Mouse (Mus musculus) stomach, embryonic 16.5 days (tissue): ENCODE data around the gene Myo16. TPM values are rescaled to one million over a fixed set of nuclear protein-coding genes. Genes with fewer than 3 reads are reported as not detected.

Experiments
- ATAC-seq: fragments of 200-750 bp; cut with Nextera tagmentation; 2 replicates; pipeline ENCODE4 v1.8.0; 2017; ENCODE audit warnings: moderate number of reproducible peaks, moderate TSS enrichment; ENCODE audit not compliant: insufficient read depth, low FRiP score
- H3K27ac ChIP-seq: fragments of 300-500 bp; sonication (generic); 2 replicates; pipeline ENCODE4 v1.5.1; 2014; ENCODE audit warnings: low read length
- H3K27me3 ChIP-seq: fragments of 300-500 bp; sonication (generic); 2 replicates; pipeline ENCODE4 v1.6.1; 2014; ENCODE audit warnings: low read length, control low read depth, mixed read lengths; ENCODE audit not compliant: control insufficient read depth, insufficient read depth
- H3K36me3 ChIP-seq: fragments of 300-500 bp; sonication (generic); 2 replicates; pipeline ENCODE4 v1.6.1; 2014; ENCODE audit warnings: low read length; ENCODE audit not compliant: control insufficient read depth, insufficient read depth
- H3K4me1 ChIP-seq: fragments of 300-500 bp; sonication (generic); 2 replicates; pipeline ENCODE4 v1.6.1; 2014; ENCODE audit warnings: low read length, control low read depth, mixed read lengths; ENCODE audit not compliant: control insufficient read depth, insufficient read depth
- H3K4me2 ChIP-seq: fragments of 300-500 bp; sonication (generic); 2 replicates; pipeline ENCODE4 v1.6.1; 2014; ENCODE audit warnings: low read depth, low read length, mixed read lengths
- H3K4me3 ChIP-seq: fragments of 300-500 bp; sonication (generic); replicated peaks from 2 replicates; pipeline ENCODE4 v1.5.1; 2014; ENCODE audit warnings: mild to moderate bottlenecking, low read length
- H3K9ac ChIP-seq: fragments of 300-500 bp; sonication (generic); 2 replicates; pipeline ENCODE4 v1.6.1; 2014; ENCODE audit warnings: low read length
- H3K9me3 ChIP-seq: fragments of 300-500 bp; sonication (generic); replicated peaks from 2 replicates; pipeline ENCODE4 v1.6.1; 2016; ENCODE audit warnings: low read length, control low read depth; ENCODE audit not compliant: control insufficient read depth
- WGBS: fragments of 180-500 bp; shearing (Covaris S2); extraction: QIAGEN DNeasy Blood & Tissue Kit; methylation state at CpG from one replicate; pipeline ENCODE4 v1.1.7; 2014; 5-methylcytosine and 5-hydroxymethylcytosine counted together
- polyA plus RNA-seq: library from polyadenylated mRNA; unstranded; fragments of >200 nt; fragmentation: Nextera tagmentation; extraction: Ambion mirVana; gene quantifications from 2 replicates; pipeline ENCODE4 v1.2.1, GENCODE M21; 2015

Gene Myo16
- polyA plus RNA-seq, 1 experiment from 2014 or later = 3.1 TPM

DNA sequence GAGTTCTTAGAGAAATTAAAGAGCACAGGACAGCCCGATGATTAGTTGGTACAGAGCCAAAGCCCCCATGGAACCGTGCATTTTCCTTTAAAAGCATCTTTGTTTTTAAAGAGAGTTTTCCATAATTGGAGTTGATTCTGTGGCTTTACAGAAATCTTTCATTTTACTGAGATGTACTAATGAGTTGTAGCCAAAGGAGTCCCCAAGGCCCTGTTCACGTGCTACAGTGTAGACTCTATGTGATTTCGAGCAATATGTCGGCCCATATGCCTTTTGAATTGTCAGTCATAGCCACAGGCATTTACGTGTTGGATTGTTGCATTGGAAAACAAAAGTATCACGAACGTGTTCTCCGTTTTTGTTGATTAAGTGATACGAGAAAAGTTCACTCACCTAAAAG lies 325.3 kb downstream of the Myo16 start:
- ATAC-seq = no peak
- H3K4me3 ChIP-seq = no peak overlapping the region
- no peaks in the 10 kb centered on the region for H3K27me3 ChIP-seq
- H3K9me3 ChIP-seq = no peaks in the 10 kb centered on the region
- no peak overlapping the region for H3K27ac ChIP-seq
- H3K4me1 ChIP-seq = no peaks in the 10 kb centered on the region
- no peak overlapping the region for H3K4me2 ChIP-seq
- WGBS = 83% methylated on average over 10 of the region's 10 CpGs
- no peaks in the 10 kb centered on the region for H3K36me3 ChIP-seq
- no peak overlapping the region for H3K9ac ChIP-seq

DNA sequence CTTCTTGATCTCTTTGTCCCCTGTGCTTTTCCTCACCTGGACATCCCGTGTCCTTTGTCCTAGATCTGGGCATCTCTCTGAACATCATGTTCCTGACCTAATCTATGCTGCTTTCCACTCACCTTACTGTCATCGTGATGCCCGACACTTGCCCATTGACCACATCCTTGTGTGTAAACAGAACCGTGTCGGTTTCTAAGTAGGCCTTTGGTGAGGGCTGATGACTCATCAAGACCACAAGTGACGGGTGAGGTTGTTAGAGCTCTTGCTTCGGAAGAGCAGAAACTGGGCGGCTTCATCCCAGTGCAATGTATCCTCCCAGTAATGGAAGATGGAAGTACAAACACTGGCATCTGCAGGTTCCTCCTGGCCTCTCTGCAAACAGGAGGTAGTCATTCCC lies 327.1 kb downstream of the Myo16 start:
- H3K4me3 ChIP-seq = no peak overlapping the region
- H3K27me3 ChIP-seq = no peaks in the 10 kb centered on the region
- no peak overlapping the region for H3K9ac ChIP-seq
- no peaks in the 10 kb centered on the region for H3K36me3 ChIP-seq
- no peak overlapping the region for H3K27ac ChIP-seq
- no peaks in the 10 kb centered on the region for H3K9me3 ChIP-seq
- no peaks in the 10 kb centered on the region for H3K4me1 ChIP-seq
- ATAC-seq = no peak
- 77% methylated on average over 8 of the region's 8 CpGs for WGBS
- no peak overlapping the region for H3K4me2 ChIP-seq

DNA sequence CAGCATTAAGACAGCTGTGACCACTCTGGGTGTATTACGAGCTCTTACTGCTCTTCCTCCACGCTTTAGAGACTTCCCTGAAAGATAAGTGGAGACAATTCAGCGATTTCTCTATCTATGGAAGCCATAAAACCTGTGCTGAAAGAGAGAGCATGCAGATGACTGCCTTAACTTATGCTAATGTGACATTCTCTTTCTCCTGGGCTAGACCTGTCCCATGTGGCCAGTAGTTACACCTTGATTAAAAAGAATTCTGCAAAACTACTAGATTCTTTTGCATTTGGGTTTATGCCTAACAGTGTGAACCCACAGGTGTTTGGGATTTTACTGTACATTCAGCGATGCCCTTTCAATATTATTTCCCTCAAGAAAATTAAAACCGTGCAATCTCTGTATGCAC lies 328.4 kb downstream of the Myo16 start:
- ATAC-seq = no peak
- no peak overlapping the region for H3K4me2 ChIP-seq
- H3K4me3 ChIP-seq = no peak overlapping the region
- no peaks in the 10 kb centered on the region for H3K27me3 ChIP-seq
- H3K9ac ChIP-seq = no peak overlapping the region
- H3K27ac ChIP-seq = no peak overlapping the region
- WGBS = 75% methylated on average over 5 of the region's 5 CpGs
- H3K36me3 ChIP-seq = no peaks in the 10 kb centered on the region
- H3K4me1 ChIP-seq = no peaks in the 10 kb centered on the region
- H3K9me3 ChIP-seq = no peaks in the 10 kb centered on the region

DNA sequence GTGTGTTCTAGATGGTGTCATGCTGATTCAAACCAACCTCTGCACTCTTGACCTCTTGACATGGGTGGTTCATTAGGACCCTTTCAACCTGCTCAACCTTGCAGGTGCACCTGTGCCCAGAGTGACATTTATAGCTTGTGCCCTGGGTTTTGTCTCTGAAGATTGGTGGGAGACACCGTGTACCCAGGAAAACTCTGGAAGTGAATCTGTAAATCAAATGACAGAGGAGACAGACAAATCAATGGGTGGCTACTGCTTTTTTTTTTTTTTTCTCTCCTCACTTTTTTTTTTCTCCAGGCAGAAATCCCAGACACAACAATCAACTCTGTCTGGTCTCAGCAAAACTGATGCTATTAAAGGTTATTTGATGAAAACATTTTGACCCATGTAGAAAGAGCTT lies 329.2 kb downstream of the Myo16 start:
- H3K9me3 ChIP-seq = no peaks in the 10 kb centered on the region
- H3K27ac ChIP-seq = no peak overlapping the region
- no peak overlapping the region for H3K4me3 ChIP-seq
- no peak overlapping the region for H3K9ac ChIP-seq
- H3K4me1 ChIP-seq = no peaks in the 10 kb centered on the region
- H3K36me3 ChIP-seq = no peaks in the 10 kb centered on the region
- no peaks in the 10 kb centered on the region for H3K27me3 ChIP-seq
- ATAC-seq = no peak
- WGBS = 50% methylated on average over 1 of the region's 1 CpGs
- no peak overlapping the region for H3K4me2 ChIP-seq

DNA sequence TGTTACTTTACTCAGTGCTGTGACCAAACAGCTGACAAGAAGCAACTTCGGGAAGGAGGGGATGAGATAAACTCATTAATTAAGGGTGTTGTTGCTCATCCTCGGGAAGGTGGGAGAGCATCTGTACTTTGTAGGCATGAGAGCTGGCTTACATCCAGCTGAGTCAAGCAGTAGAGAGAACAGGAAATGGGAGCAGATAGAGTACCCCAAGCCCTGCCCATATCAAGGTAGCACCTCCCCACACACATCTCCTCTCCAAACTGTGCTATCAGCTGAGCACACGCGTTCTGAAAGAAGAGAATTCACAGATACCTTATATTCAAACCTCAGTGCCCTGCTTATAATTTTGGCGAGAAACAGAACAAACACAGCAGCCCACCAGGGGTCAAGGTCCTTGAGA lies 330.1 kb downstream of the Myo16 start:
- Histone ChIP-seq H3K36me3 (no peaks in the 10 kb centered on the region), H3K4me3 (no peak overlapping the region), H3K9ac (no peak overlapping the region), H3K4me2 (no peak overlapping the region), H3K27me3 (no peaks in the 10 kb centered on the region), H3K27ac (no peak overlapping the region), H3K4me1 (no peaks in the 10 kb centered on the region), H3K9me3 (no peaks in the 10 kb centered on the region)
- no peak for ATAC-seq
- 46% methylated on average over 5 of the region's 5 CpGs for WGBS

DNA sequence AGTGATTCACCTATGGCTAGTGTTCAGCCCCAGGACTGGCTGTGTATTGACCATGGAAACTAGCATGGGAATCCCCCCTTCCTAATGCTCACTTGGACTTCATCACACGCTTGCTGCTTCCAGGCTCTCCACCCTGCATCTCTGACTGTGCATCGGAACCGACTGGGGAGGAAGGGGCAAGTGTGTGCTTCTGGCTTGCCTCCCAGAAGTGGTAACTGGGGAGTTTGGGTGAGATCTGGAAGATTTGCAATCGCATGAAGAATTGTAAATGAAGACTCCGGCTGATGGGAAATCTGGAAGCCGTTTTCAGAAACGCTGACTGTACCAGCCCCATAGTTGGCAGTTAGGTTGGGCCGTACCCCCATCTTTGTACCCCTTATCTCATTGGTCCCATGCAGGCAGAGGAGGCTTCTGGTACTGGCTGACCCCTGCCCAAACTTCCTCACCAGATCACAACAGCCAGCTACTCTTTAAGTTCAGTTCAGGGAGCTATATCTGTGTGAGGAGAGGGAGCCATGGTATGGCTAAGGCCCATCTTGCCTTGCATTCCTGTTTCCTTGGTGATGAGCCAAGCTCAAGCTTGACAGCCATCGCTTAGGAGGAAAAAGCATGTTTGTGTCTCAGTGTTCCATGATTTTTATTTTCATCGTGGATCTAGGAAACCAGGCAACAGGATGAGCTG lies 336.2 kb downstream of the Myo16 start:
- H3K4me3 ChIP-seq = no peak overlapping the region
- no peaks in the 10 kb centered on the region for H3K36me3 ChIP-seq
- no peak overlapping the region for H3K4me2 ChIP-seq
- WGBS = 79% methylated on average over 10 of the region's 10 CpGs
- ATAC-seq = no peak
- no peaks in the 10 kb centered on the region for H3K9me3 ChIP-seq
- H3K27me3 ChIP-seq = no peaks in the 10 kb centered on the region
- no peak overlapping the region for H3K27ac ChIP-seq
- no peaks in the 10 kb centered on the region for H3K4me1 ChIP-seq
- no peak overlapping the region for H3K9ac ChIP-seq

DNA sequence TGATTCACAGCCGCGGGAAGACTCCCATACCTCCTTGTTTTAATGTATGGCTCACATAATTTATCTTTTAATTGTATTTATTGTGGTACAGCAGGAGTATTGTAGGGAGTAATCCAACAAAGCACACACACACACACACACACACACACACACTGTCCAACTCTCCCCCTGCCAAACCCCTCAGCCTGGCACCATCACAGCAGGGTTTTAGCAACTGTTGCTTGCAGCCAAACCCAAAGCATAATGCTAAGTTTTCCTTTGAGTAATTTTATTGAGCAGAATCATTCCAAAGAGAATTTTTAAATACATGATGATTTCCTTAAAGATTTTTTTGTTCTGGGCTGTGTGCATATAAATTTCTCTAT lies 336.7 kb downstream of the Myo16 start:
- Histone ChIP-seq H3K4me1 (no peaks in the 10 kb centered on the region), H3K27ac (no peak overlapping the region), H3K27me3 (no peaks in the 10 kb centered on the region), H3K4me3 (no peak overlapping the region), H3K4me2 (no peak overlapping the region), H3K9me3 (no peaks in the 10 kb centered on the region), H3K9ac (no peak overlapping the region), H3K36me3 (no peaks in the 10 kb centered on the region)
- ATAC-seq = no peak
- WGBS = 90% methylated on average over 2 of the region's 2 CpGs

DNA sequence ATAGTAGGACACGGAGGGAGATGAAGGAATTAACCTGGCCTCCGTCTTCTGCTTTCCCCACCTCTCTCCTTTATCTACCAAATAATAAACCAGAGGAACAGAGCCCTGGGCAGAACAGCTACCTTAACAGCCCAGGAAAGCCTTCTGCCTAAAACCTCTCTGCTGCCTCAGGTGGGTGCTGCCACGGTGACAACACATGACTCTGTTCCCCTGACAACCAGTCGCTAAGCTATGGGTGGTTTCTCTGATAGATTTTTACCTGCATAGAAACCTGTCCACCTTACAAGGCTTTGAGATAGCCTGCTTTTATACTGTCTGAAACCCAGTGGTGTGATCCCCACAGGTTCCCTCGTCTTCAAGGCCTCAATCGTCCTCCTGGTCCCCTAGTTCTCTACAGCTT lies 337.2 kb downstream of the Myo16 start:
- Histone ChIP-seq H3K36me3 (no peaks in the 10 kb centered on the region), H3K4me3 (no peak overlapping the region), H3K9me3 (no peaks in the 10 kb centered on the region), H3K27ac (no peak overlapping the region), H3K4me1 (no peaks in the 10 kb centered on the region), H3K4me2 (no peak overlapping the region), H3K27me3 (no peaks in the 10 kb centered on the region), H3K9ac (no peak overlapping the region)
- ATAC-seq = no peak
- 67% methylated on average over 6 of the region's 6 CpGs for WGBS

DNA sequence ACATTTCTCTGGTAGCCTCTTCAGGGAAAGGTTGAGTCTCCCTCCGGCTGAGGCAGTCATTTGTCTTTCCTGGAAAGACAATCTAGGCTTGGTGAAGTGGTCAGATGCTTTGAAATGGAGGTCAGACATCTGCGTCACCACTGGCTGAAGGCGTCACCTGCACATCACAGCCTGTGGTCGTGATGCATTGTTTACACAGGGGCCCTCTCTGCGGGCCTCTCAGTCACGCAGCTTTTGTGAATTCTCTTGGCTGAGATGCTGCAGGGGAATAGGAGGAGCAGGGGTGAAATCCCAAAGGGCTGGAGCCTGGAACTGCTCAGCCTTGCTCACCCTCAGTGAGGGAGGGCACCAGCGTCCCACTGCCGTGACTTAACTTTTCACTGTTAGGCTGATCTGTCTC lies 346.1 kb downstream of the Myo16 start:
- 21% methylated on average over 8 of the region's 8 CpGs for WGBS
- Histone ChIP-seq H3K4me3 (no peak overlapping the region), H3K9ac (no peak overlapping the region)

DNA sequence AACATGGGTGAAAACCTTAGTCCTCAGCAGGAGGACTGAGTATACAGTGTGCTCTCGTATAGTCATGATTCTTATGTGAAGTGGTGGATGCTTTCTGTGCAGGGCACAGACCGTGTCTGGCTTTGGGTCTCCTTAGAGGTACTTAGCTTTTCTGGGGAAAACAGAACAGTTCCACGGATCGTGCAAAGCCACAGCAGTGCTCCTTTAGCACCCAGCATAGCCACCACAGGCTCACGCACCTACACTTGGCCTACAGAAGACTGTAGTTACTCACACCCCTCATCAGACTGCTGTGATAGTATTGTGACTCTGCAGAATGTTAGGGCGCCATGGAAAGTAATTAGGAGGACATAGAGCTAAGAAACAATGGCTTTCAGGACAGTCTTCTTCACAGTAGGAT lies 346.8 kb downstream of the Myo16 start:
- WGBS = 83% methylated on average over 6 of the region's 6 CpGs

More for the DNA sequence above, 346.1 kb downstream of the Myo16 start:
- Histone ChIP-seq H3K9me3 (peaks cover 4% of the 10 kb centered on the region; the same call in 1 of the 2 replicates), H3K4me2 (no peak overlapping the region), H3K27ac (no peak overlapping the region), H3K27me3 (no peaks in the 10 kb centered on the region), H3K4me1 (no peaks in the 10 kb centered on the region), H3K36me3 (no peaks in the 10 kb centered on the region)
- ATAC-seq = no peak

More for the DNA sequence above, 346.8 kb downstream of the Myo16 start:
- Histone ChIP-seq H3K4me3 (no peak overlapping the region), H3K36me3 (no peaks in the 10 kb centered on the region), H3K27me3 (no peaks in the 10 kb centered on the region), H3K4me2 (no peak overlapping the region), H3K9ac (no peak overlapping the region), H3K27ac (no peak overlapping the region), H3K9me3 (peaks cover 4% of the 10 kb centered on the region; the same call in 1 of the 2 replicates), H3K4me1 (no peaks in the 10 kb centered on the region)
- no peak for ATAC-seq
